Comparison of ENCODE assay signal across 8 mouse cellular contexts in genomic region chr12:113222121-113222636, GRCm38 (mm10). TPM values are rescaled to one million over a fixed set of nuclear protein-coding genes. Genes with fewer than 3 reads are reported as not detected.
DNase-seq lines count a peak whose midpoint lies in the region; ATAC-seq lines count a peak whose summit lies in the region.

No protein-coding gene starts in this region.

- peak; percentile 60 for ATAC-seq in megakaryocyte, adult 5-6 weeks (ENCODE audit: poor library complexity, severe bottlenecking)

- intact Hi-C loops in gastrocnemius, postnatal 14 days (cut with DNase I; ENCODE audit: low total_unique reads) = no loop called here

- peak; percentile 92 for DNase-seq in ZHBTc4 (ENCODE audit: low read depth, low spot score)
- DNase-seq in embryo, embryonic 10 days (ENCODE audit: low spot score) = peak; percentile 90
- peak; percentile 86 for DNase-seq in gastrocnemius, postnatal 14 days
- DNase-seq in induced T-regulatory cell, adult 2 months (ENCODE audit: low read depth) = peak; percentile 99
- peak; percentile 64 to 89 for DNase-seq in left cerebral cortex, adult 8-10 months (ENCODE audit: low spot score in 2 of 2)
- peak; percentile 85 for DNase-seq in right cerebral cortex, adult 18-20 months
- DNase-seq in urinary bladder, postnatal 10 days (ENCODE audit: low spot score) = peak; percentile 73

RNA-seq across cellular contexts. Expression of gene Tmem121, which starts 36.4 kb away (rescaled TPM):
- total RNA-seq in gastrocnemius, postnatal 14 days (2021) = under 1 TPM; 0.33 to 0.47 TPM
- total RNA-seq in left cerebral cortex, adult 8-10 months (2022) = 10 to 100 TPM; 21.4 to 23.8 (median 23.1) TPM
- total RNA-seq in megakaryocyte, adult 5-6 weeks (2015) = 0.69 TPM in 1 of 2 replicates, not detected in the other
- not detected in 2 replicates for total RNA-seq in megakaryocyte, adult 5-6 weeks (2017)

Comparison
In these comparisons a context has a peak if more than half of its experiments do, and no peak if none do; other contexts are left out.
1. Peak in every context shown above with its lines: DNase-seq and ATAC-seq.
2. RNA of gene Tmem121, which starts 36.4 kb away (total RNA-seq): 21.4 to 23.8 TPM in left cerebral cortex, adult 8-10 months; 0.69 TPM in megakaryocyte, adult 5-6 weeks and 0.33 to 0.47 TPM in gastrocnemius, postnatal 14 days; every median in the first group is over 10 times any median in the second.